Mouse (Mus musculus): ENCODE results near the gene Prpf38b.

DNA sequence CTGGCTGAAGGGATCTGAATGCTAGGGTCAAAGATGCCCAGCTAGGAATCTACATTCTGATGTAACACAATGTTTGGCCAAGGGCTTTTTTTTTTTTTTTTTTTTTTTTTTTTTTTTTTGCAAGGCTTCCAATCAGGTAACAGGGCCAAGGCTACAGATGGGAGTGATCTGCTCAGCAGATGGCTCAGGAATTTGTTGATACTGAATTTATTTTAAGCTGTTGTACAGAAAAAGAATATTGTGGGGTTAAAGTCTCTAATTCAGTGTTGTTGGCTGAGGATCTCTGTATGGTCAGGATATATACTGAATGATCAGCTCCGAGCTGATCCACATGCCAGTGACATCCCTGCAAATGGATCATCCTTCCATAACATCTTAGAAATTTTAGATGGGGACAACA, 4.5 kb upstream of the Prpf38b start:
- TF ChIP-seq POLR2A (IDR thresholded peaks at IDR 0.05; ENCODE audit: low read depth, low read length) (no peak), CTCF (IDR thresholded peaks at IDR 0.05; ENCODE audit: borderline replicate concordance, insufficient read depth, low read length) (no peak)
